Mouse (Mus musculus): ENCODE results near the gene Eef1a1. TPM values are rescaled to one million over a fixed set of nuclear protein-coding genes. Genes with fewer than 3 reads are reported as not detected.
A peak's percentile ranks its signal among the peaks of the same experiment; 100 is the strongest.
"Not testable (repeated sequence)": the region's sequence is repeated elsewhere in the genome, so short reads cannot be mapped to it uniquely, and the experiment has no call there.

Eef1a1 gene
- total and polyA plus RNA-seq, 3 experiments, result 901 to 1,045 (median 970) TPM

DNA sequence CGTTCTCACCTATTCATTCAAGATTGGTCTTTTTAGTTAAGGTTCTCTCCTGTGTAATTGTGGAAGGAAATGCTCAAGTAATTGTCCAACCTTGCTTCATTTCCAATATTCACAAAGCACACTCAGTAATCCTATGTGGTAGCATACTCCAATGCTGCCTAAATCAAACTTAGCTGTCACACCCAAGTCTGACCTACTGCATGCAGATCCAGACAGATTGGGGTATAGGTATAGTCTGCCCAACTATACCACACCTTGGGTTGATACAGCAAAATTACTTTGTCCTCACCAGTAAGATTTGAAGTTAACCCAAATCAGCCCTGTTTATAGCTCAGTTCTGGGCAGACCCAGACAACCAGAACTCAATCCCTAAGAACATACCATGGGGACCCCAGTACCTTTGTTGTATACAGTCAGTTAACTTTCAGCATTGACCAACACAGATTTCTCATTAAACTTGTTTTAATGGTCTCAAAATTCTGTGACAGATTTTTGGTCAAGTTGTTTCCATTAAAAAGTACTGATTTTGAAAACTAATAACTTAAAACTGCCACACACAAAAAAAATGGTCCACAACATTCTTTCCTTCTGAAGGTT, 10.8 kb downstream of the Eef1a1 start:
- H3K79me2 ChIP-seq (replicated peaks; ENCODE audit: control insufficient read depth, insufficient read depth, low read length); H3K4me1 ChIP-seq (ENCODE audit: control insufficient read depth, insufficient read depth, low read length); H3K4me3 ChIP-seq; DNase-seq; H3K27ac ChIP-seq; intact Hi-C loops (cut with DNase I); H3K27me3 ChIP-seq (ENCODE audit: control insufficient read depth, insufficient read depth, low read length); H3K9ac ChIP-seq (ENCODE audit: low read depth, low read length): not testable (repeated sequence)
- peaks cover 23% of the 10 kb centered on the region for H3K36me3 ChIP-seq (ENCODE audit: control insufficient read depth, insufficient read depth, low read length)
- WGBS, result 53% methylated on average over 1 of the region's 1 CpGs
- TF ChIP-seq POLR2A (IDR thresholded peaks at IDR 0.05; ENCODE audit: insufficient read depth, low read depth, low read length), result peak; percentile 38; the same call in 1 of the 2 replicates

DNA sequence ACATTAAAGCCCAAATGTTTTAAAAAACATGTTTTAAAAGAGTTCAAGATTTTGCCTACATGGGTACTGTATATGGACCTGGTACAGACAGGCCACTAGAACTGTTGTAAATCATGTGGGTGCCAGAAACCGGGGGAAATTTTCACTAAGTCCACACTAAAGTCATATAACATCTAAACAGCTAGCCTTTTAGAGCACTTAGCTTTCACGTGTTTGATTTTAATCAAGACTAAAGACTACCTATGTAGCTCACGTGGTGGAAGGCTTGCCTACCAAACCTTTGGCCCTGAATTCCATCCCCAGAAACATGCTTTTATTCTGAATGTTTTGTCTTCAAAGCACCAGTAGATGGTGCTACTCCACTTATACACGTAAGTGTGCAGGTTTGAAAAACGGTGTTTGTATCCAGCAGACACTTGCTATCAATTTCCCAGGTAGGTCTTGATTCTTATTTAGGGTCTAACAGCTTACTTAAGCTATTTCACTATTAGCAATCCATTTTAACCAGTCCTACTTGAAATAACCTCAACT, 11.9 kb downstream of the Eef1a1 start:
- WGBS, result 22% methylated on average over 5 of the region's 5 CpGs
- TF ChIP-seq POLR2A (IDR thresholded peaks at IDR 0.05; ENCODE audit: insufficient read depth, low read depth, low read length) (no peak), CTCF (IDR thresholded peaks at IDR 0.05) (peak; percentile 81)
- H3K27me3 ChIP-seq (ENCODE audit: control insufficient read depth, insufficient read depth, low read length), result no peaks in the 10 kb centered on the region; the same call in 1 of the 2 replicates
- H3K27ac ChIP-seq, result no peak overlapping the region
- H3K79me2 ChIP-seq (replicated peaks; ENCODE audit: control insufficient read depth, insufficient read depth, low read length), result no peaks in the 10 kb centered on the region
- peaks cover 2% of the 10 kb centered on the region for H3K4me1 ChIP-seq (ENCODE audit: control insufficient read depth, insufficient read depth, low read length)
- peaks cover 23% of the 10 kb centered on the region for H3K36me3 ChIP-seq (ENCODE audit: control insufficient read depth, insufficient read depth, low read length)
- intact Hi-C loops (cut with DNase I), result loop anchor here (2.0 kb wide), 1 partner anchor 76 kb away; no protein-coding TSS in a partner anchor
- no peak for DNase-seq
- H3K9ac ChIP-seq (ENCODE audit: low read depth, low read length), result no peak overlapping the region
- H3K4me3 ChIP-seq, result no peak overlapping the region

DNA sequence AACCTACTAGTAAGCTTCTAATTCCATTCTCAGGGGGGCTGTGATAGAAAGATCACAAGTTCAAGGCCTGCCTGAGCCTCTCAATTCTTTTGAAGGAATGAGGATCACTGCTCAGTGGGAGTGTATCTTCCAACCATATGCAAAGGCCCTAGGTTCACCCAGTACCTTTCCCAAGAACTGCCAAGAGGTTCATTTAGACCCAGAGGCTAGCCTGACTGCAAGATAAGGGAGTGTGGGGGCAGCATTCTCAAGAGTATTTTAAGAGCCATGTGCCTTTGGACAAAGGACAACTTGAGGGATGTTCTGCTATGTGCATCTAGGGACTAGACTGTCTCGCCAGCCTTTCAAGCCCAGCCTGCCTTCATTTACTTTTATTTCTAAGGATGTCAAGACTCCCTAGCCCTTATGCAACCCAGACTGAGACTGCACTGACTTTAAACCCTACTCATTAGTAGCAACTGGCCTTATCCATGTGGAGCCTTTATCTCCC, 12.4 kb downstream of the Eef1a1 start:
- TF ChIP-seq EP300 (IDR thresholded peaks at IDR 0.05; ENCODE audit: insufficient read depth, low read depth, low read length), result no peak
- TF ChIP-seq POLR2A (IDR thresholded peaks at IDR 0.05; ENCODE audit: insufficient read depth, low read depth, low read length), result no peak
- no peak for TF ChIP-seq CTCF (IDR thresholded peaks at IDR 0.05)
- H3K36me3 ChIP-seq (ENCODE audit: control insufficient read depth, insufficient read depth, low read length), result peaks cover 23% of the 10 kb centered on the region
- H3K9ac ChIP-seq (ENCODE audit: low read depth, low read length), result no peak overlapping the region
- no peak overlapping the region for H3K4me3 ChIP-seq
- DNase-seq, result no peak
- H3K4me1 ChIP-seq (ENCODE audit: control insufficient read depth, insufficient read depth, low read length), result peaks cover 2% of the 10 kb centered on the region
- intact Hi-C loops (cut with DNase I), result loop anchor here (2.0 kb wide), 1 partner anchor 76 kb away; no protein-coding TSS in a partner anchor
- H3K79me2 ChIP-seq (replicated peaks; ENCODE audit: control insufficient read depth, insufficient read depth, low read length), result no peaks in the 10 kb centered on the region
- WGBS, result 48% methylated on average over 1 of the region's 1 CpGs
- no peak overlapping the region for H3K27ac ChIP-seq
- H3K27me3 ChIP-seq (ENCODE audit: control insufficient read depth, insufficient read depth, low read length), result no peaks in the 10 kb centered on the region; the same call in 1 of the 2 replicates

DNA sequence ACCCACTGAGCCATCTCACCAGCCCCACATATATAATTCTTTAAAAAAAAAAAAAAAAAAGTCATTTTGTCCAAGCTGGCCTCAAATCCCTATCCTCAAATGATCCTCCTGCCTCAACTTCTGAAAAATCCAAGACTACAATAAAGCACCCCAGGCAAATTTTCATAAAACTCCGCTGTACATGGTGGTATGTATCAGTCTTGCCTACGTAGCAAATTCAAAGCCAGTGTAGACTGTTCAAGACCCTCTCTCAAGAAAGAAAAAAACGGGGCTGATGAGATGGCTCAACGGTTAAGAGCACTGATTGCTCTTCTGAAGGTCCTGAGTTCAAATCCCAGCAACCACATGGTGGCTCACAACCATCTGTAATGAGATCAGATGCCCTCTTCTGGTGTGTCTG, 13.1 kb downstream of the Eef1a1 start:
- H3K27ac ChIP-seq, result no peak overlapping the region
- no peak overlapping the region for H3K4me3 ChIP-seq
- peaks cover 2% of the 10 kb centered on the region for H3K4me1 ChIP-seq (ENCODE audit: control insufficient read depth, insufficient read depth, low read length)
- TF ChIP-seq CTCF (IDR thresholded peaks at IDR 0.05) (no peak), EP300 (IDR thresholded peaks at IDR 0.05; ENCODE audit: insufficient read depth, low read depth, low read length) (no peak), POLR2A (IDR thresholded peaks at IDR 0.05; ENCODE audit: insufficient read depth, low read depth, low read length) (peak; percentile 9; the same call in 1 of the 2 replicates)
- H3K9ac ChIP-seq (ENCODE audit: low read depth, low read length), result no peak overlapping the region
- no peak for DNase-seq
- H3K79me2 ChIP-seq (replicated peaks; ENCODE audit: control insufficient read depth, insufficient read depth, low read length), result no peaks in the 10 kb centered on the region
- peaks cover 23% of the 10 kb centered on the region for H3K36me3 ChIP-seq (ENCODE audit: control insufficient read depth, insufficient read depth, low read length)
- intact Hi-C loops (cut with DNase I), result loop anchor here (2.0 kb wide), 1 partner anchor 77 kb away; no protein-coding TSS in a partner anchor
- no peaks in the 10 kb centered on the region; the same call in 1 of the 2 replicates for H3K27me3 ChIP-seq (ENCODE audit: control insufficient read depth, insufficient read depth, low read length)
- 82% methylated on average over 4 of the region's 4 CpGs for WGBS

DNA sequence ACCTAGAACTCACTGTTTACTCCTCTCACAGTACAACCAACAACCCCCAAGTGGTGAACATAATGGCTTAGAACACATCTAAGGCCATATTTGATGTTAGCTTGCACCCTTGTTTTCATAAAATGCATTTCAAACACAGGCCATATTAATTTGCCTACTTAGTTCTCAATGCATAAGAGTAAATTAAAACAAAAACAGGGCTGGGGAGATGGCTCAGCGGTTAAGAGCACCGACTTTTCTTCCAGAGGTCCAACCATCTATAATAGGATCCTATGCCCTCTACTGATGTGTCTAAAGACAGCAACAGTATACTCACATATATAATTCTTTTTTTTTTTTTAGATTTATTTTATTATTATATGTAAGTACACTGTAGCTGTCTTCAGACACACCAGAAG, 13.6 kb downstream of the Eef1a1 start:
- Histone ChIP-seq H3K4me3 (no peak overlapping the region), H3K4me1 (ENCODE audit: control insufficient read depth, insufficient read depth, low read length) (peaks cover 2% of the 10 kb centered on the region), H3K27ac (no peak overlapping the region), H3K27me3 (ENCODE audit: control insufficient read depth, insufficient read depth, low read length) (no peaks in the 10 kb centered on the region), H3K36me3 (ENCODE audit: control insufficient read depth, insufficient read depth, low read length) (peaks cover 23% of the 10 kb centered on the region), H3K79me2 (replicated peaks; ENCODE audit: control insufficient read depth, insufficient read depth, low read length) (no peaks in the 10 kb centered on the region), H3K9ac (ENCODE audit: low read depth, low read length) (no peak overlapping the region)
- intact Hi-C loops (cut with DNase I), result no loop called here
- WGBS, result 83% methylated on average over 2 of the region's 2 CpGs
- no peak for DNase-seq
- TF ChIP-seq CTCF (IDR thresholded peaks at IDR 0.05) (no peak), EP300 (IDR thresholded peaks at IDR 0.05; ENCODE audit: insufficient read depth, low read depth, low read length) (no peak), POLR2A (IDR thresholded peaks at IDR 0.05; ENCODE audit: insufficient read depth, low read depth, low read length) (no peak)

DNA sequence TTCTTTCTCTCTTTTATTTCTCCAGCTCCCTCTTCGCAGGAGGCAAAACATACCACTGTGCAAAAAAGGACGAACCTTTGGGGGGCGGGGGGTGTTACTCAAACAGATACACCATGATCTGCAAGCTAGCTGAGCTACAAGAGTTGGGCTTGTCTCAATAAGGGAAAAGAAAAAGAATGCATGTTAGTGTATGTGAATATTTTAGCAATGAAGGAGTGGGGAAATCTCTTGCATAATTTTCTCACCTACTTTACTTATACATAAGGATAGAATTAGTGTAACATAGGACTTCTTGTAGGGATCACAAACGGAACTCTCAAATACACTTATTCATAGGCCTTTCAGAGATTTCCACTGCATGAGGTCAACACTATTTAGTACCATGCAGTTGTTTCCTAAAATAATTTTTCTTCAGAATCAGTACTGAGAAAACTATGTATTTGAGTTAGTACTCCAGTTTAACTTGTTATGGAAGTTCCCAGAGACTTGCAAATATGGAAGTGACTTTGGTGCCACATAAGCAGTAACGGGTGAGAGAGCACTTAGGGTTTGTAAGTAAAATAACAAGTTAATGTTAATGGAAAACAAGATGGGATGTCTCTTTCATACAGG, 14.1 kb downstream of the Eef1a1 start:
- no peak for DNase-seq
- no peak overlapping the region for H3K27ac ChIP-seq
- no peaks in the 10 kb centered on the region for H3K79me2 ChIP-seq (replicated peaks; ENCODE audit: control insufficient read depth, insufficient read depth, low read length)
- intact Hi-C loops (cut with DNase I), result no loop called here
- no peak for TF ChIP-seq CTCF (IDR thresholded peaks at IDR 0.05)
- no peak for TF ChIP-seq EP300 (IDR thresholded peaks at IDR 0.05; ENCODE audit: insufficient read depth, low read depth, low read length)
- TF ChIP-seq POLR2A (IDR thresholded peaks at IDR 0.05; ENCODE audit: insufficient read depth, low read depth, low read length), result no peak
- 80% methylated on average over 5 of the region's 5 CpGs for WGBS
- no peak overlapping the region for H3K9ac ChIP-seq (ENCODE audit: low read depth, low read length)
- no peaks in the 10 kb centered on the region for H3K27me3 ChIP-seq (ENCODE audit: control insufficient read depth, insufficient read depth, low read length)
- peaks cover 21% of the 10 kb centered on the region for H3K36me3 ChIP-seq (ENCODE audit: control insufficient read depth, insufficient read depth, low read length)
- H3K4me1 ChIP-seq (ENCODE audit: control insufficient read depth, insufficient read depth, low read length), result peaks cover 2% of the 10 kb centered on the region
- H3K4me3 ChIP-seq, result no peak overlapping the region
